7 mouse cellular contexts compared by ENCODE assay signal in genomic region chr8:70758616-70759561, GRCm38 (mm10). TPM values are rescaled to one million over a fixed set of nuclear protein-coding genes. Genes with fewer than 3 reads are reported as not detected.
DNase-seq lines count a peak whose midpoint lies in the region; ATAC-seq lines count a peak whose summit lies in the region.

No protein-coding gene starts in this region.

- peak; percentile 52 for DNase-seq in layer of hippocampus, adult 9-11 months
- DNase-seq in layer of hippocampus, adult 11-12 months (ENCODE audit: low spot score) = no peak
- peak; percentile 89 for DNase-seq in ZHBTc4 (ENCODE audit: low read depth, low spot score)
- peak; percentile 43 for DNase-seq in cerebellum, adult 8-10 months
- DNase-seq in lung, postnatal 4 days = peak; percentile 66 to 80
- no peak for DNase-seq in Muller cell, postnatal 12 days (ENCODE audit: inconsistent ontology term)

- H3K9me3 ChIP-seq in hindbrain, embryonic 15.5 days = no peaks in the 10 kb centered on the region

- H3K27me3 ChIP-seq in hindbrain, embryonic 15.5 days = no peaks in the 10 kb centered on the region

- H3K4me3 ChIP-seq in hindbrain, embryonic 15.5 days = no peak overlapping the region

- peak overlapping the region; percentile 42; the same call in 1 of the 2 replicates for H3K27ac ChIP-seq in hindbrain, embryonic 15.5 days (replicated peaks)

- peaks cover 17% of the 10 kb centered on the region for H3K36me3 ChIP-seq in hindbrain, embryonic 15.5 days

- no peak for ATAC-seq in hindbrain, embryonic 15.5 days (ENCODE audit: low FRiP score, low read depth)

- peak overlapping the region; percentile 95 for H3K4me2 ChIP-seq in hindbrain, embryonic 15.5 days

- 63% methylated on average over 19 of the region's 19 CpGs for WGBS in hindbrain, embryonic 15.5 days

- H3K4me1 ChIP-seq in hindbrain, embryonic 15.5 days (replicated peaks) = peaks cover 63% of the 10 kb centered on the region

- 0 out of 2 replicates have a peak overlapping the region, but pooled peaks have one; percentile 75 for H3K9ac ChIP-seq in hindbrain, embryonic 15.5 days

RNA-seq across cellular contexts. Expression of gene Mpv17l2, which starts 1.9 kb away (rescaled TPM):
- polyA plus RNA-seq in hindbrain, embryonic 15.5 days (2015; fragmentation: Nextera tagmentation; extraction: Ambion mirVana) = 40.4 and 44.9 TPM in 2 replicates

RNA-seq across cellular contexts. Expression of gene Rab3a, which starts 4.4 kb away (rescaled TPM):
- polyA plus RNA-seq in hindbrain, embryonic 15.5 days (2015; fragmentation: Nextera tagmentation; extraction: Ambion mirVana) = 503 and 561 TPM in 2 replicates

RNA-seq across cellular contexts. Expression of gene Pik3r2, which starts 17.6 kb away (rescaled TPM):
- 104 and 113 TPM in 2 replicates for polyA plus RNA-seq in hindbrain, embryonic 15.5 days (2015; fragmentation: Nextera tagmentation; extraction: Ambion mirVana)

RNA-seq across cellular contexts. Expression of gene Pde4c, which starts 35.4 kb away (rescaled TPM):
- 0.21 and 0.35 TPM in 2 replicates for polyA plus RNA-seq in hindbrain, embryonic 15.5 days (2015; fragmentation: Nextera tagmentation; extraction: Ambion mirVana)

RNA-seq across cellular contexts. Expression of gene Gm3336, which starts 40.5 kb away (rescaled TPM):
- polyA plus RNA-seq in hindbrain, embryonic 15.5 days (2015; fragmentation: Nextera tagmentation; extraction: Ambion mirVana) = not detected in 2 replicates

Comparison
In these comparisons a context has a peak if more than half of its experiments do, and no peak if none do; other contexts are left out.
1. DNase-seq: peak in layer of hippocampus, adult 9-11 months (single experiment), ZHBTc4 (single experiment), cerebellum, adult 8-10 months (single experiment) and lung, postnatal 4 days (2 of 2); none in layer of hippocampus, adult 11-12 months (single experiment) and Muller cell, postnatal 12 days (single experiment).